Mouse (Mus musculus) c-Kit-negative CD71-positive TER-119-positive erythroid progenitor cells, embryonic 14.5 days (primary cell): ENCODE data around the gene Prkag2.

Experiments
- DNase-seq: peaks from one replicate; pipeline ENCODE4 v3.0.0-alpha.2; 2013; ENCODE audit warnings: low read depth, low spot score

The Prkag2 gene

DNA sequence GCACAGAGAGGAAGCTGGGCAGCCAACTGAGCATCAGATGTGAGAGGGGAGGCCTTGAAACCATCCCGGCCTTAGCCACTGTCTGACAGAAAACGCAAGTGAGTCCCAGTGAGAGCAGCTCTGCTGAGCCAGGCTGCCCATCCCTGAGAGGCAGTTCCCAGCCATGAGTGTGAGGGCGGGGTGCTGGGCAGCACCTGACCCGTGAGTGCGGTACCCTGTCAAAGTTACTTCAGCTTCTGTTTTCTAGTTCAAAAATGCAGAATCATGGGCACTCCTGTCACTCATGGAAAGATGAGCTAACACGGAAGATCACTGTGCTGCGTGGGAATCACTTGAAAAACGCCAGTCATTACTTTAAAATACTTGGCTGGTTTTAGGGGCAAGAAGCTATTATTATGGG lies 49.6 kb downstream of the Prkag2 start:
- no peak for DNase-seq

DNA sequence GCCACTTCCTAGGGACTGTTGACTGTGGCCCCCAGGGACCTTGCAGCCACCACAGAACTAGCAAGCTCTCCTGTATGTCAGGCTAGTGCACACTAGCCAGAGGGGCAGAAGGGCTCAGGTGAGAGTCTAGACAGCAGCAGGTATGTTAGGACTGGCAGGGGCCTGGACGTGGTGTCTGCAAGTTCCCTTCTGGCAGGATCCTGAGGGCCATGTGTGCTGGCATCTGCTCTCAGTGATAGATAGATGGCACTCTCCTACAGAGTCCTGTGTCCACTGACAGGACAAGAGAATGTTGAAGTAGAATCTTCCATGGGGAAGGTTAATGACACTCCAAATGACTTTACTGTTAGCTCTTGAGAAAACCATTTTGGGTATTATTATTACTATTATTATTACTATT lies 52.8 kb downstream of the Prkag2 start:
- DNase-seq: no peak

DNA sequence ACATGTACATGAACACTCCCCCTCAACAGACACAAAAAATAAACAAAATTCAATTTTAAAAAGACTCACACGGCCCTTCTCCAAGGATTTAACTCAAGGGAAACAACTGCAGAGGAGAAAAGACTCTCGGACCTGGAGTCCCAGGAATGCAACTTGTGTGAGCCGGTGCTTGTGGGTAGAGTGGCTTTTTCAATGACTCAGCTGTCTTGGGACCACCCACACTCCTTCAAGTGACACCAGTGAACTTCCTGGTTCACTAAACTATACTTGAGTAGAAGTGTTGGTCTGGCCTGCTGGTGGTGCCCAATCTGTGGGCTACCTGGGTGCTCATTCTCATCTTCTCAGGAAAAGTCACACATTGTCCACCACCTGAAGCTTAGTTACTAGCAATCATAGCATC lies 53.7 kb downstream of the Prkag2 start:
- DNase-seq: no peak

DNA sequence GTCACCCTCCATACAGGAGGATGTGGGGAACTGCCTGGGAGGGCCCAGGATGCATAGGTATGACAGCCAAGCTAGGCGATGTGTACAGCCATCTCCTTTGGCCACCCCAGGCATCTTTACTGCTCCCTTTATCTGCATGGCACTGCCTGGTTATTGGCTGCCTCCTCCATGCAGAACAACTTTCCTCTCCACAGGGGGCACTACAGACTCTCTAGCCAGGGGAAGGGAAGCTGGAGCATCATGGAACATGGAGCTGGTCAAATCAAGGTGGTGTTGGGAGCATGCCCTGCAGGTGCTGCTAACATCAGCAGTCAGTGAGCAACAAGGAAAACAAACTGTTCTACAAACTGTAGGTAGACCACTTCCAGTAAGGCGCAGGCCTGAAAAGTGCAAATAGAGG lies 56.4 kb downstream of the Prkag2 start:
- DNase-seq: no peak

DNA sequence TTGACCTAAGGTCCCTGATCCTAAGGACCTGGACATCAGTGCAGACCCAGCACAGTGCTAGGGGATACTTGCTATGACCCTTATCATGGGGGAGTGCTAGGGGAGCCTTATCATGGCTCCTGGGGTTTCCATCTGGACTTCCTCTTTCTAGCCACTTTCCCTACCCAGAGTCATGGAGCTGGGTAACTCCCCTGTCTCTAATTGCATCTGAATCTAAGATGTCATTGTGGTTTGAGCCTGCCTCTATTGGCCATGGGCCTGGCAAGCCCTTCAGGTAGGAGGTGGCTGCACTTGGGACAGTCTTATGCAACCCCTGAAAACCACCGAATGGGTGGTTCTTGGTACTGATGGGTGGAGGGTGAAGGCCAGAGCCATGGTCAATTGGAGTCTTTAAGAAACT lies 58.5 kb downstream of the Prkag2 start:
- DNase-seq: no peak

DNA sequence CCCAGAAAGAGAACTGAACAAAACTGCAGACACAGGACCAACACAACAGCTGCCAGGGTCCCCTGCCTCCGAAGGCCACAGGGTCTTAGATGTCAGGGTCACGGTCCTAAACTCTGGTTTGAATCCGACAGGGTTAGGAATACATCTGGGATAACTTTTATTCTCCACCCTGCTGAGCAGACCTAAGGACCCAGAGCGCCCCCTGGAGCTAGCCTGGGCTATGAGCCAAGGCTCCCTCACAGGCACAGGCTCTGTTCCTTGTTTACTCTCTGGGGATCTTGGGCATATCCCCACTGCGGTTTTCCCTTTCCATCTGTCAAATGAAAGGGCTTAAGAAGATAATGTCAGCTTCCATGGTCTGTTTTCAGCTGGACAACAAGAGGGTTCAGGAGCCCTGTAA lies 59.1 kb downstream of the Prkag2 start:
- no peak for DNase-seq

DNA sequence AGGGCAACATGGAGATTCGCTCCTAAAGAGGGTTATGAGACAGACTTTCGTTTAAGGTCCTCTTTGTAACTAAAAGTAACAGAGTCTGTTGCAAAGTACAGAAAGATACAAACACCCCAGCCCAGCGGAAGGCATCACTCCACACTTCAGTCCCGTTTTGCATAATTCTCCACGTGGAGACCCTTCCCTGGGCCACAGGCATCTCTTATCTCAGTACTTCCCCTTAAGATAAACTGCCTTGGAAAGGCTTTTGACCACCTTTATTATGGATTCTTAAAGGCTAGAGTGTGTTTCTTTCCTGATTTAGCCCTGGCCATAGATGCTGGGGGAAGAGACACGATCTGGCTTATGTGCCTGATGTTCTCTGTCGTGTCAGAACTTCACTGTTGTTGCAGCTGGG lies 59.5 kb downstream of the Prkag2 start:
- DNase-seq: no peak

DNA sequence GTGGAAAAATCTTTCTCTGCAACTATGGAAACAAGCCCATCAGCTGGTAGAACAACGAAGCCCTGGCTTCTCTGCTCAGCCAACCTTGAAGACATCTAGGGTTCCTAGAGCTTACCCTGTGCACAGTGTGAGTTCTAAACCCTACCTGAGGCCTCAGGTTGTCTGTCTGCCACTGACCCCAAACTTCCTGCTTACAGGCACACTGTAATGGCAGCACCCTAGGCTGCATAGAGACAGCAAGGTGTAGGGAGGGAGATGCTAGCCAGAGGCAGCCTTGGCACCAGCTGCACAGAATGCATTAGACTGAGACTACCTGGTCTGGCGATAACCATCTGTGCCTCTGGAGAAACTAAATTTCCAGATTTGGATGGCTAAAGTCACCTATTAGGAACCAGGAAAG lies 61.6 kb downstream of the Prkag2 start:
- no peak for DNase-seq

DNA sequence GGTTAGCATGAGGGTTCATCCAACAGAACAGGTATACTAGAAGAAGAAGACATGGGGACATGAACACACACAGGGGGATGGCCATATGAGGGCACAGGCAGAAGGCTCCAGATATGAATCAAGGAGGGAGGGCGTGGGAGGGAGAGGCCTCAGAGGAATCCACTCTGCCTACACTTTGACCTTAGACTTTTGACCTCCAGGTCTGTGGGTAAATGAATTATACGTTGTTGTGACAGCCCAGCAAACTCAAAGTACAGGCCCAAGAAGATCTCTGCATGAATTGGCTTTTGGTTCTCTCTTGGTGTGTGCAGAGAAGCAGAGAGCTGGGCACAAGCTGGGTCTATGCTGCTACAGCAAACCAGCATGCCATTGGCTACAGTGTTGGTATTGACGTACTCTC lies 65.1 kb downstream of the Prkag2 start:
- no peak for DNase-seq

DNA sequence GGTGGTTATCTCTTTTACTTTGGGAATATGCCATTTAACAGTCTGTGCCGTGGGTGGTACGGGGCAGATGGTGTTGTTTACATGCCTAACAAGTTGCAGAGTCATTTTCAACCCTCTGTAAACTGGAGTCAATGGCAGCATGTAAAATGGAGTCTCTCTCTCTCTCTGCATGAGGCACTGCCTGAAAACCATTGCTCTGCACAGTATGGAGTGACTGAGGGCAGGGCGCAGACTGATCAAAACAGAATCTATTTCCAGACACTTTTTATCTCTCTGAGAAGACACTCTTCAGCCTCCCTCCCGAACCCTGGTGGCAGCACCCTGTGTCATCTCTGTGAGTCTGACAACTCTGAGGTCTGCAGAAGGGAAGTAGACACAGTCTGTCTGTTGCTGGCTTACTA lies 69.0 kb downstream of the Prkag2 start:
- DNase-seq: no peak

DNA sequence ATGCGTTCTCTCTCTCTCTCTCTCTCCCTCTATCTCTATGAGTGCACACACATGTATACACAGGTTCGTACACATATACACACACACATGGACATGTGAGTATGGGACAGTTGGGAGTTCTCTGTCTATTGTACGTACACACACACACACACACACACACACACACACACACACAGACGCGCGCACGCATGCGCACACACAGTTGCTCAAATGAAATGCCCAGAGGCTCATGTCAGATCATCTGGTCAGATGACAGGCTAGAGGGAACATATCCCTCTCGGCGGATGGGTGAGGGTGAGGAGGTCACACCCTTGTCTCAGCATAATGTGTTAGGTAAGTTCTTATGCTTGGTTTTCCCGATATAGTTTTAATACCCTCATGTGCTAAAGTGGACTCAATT lies 69.4 kb downstream of the Prkag2 start:
- no peak for DNase-seq

DNA sequence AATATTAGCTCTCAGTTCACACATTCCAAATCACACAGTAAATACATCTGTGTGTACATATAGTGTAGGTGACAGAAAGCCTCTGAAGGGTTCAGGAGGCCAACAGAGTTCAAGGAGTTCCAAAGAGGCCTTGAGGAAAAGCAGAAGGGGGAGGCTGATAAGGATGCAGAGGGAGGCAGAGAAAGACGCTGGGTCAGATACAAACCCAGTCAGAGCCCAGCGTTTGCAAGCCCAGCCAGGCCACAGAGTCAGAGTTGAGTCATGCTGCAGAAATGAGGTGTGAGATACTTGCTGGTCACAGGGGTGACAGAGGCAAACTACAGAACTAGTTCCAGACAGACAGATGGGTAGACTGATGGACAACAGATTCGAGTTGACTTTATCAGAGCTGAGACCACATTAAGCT lies 70.2 kb downstream of the Prkag2 start:
- DNase-seq: no peak

DNA sequence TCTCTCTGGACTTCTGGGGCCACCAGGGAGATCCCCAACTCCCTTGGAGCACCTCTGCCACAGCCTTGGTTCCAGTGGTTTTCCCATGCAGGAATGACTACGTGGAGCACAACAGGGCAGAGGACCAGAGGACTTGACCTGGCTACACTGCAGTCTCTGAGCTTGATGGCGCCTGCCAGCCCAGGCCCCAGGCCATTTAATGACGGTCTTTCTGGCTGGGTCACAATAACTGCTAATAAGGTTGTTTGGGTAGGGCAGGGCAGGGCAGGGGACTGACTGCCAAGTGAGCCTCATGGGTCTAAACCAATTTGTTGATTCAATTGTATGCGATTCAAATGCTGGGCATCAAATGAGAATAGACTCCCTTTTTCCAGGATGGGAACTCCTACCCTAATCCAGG lies 72.8 kb downstream of the Prkag2 start:
- no peak for DNase-seq

DNA sequence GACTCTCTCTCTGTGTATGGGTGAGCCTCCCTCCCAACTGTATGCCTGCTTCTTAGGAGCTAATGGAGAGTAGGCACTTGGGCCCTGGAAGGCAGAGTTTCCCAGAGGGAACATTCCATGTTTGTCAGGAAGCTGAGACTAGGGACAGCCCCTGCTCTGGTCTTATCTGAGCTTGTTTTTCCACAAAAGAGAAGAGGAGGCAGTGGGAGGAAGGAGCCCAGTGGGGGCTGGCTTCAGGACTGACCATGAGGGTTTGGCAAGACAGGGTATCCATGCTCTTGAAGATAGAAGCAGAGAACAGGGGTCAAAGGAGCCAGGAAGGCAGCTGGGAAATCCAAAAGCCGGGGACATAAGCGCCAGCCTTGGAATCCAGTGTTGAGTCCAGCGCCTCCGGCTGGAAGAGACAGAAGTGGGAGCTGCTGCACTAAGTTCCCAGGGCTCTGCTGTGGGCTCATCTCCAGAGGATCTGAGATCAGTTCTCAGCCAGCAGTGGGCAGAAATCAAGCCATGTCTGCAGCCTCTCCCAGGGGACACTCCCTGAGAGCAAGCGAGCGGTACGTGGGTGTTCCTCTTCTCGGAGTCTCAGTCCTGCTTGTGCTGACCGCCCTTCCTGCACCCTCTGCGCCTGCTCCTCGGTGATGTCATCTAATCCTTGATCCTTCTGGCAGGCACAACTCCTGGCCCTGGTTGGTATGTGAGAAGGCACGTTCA lies 75.0 kb downstream of the Prkag2 start:
- no peak for DNase-seq

DNA sequence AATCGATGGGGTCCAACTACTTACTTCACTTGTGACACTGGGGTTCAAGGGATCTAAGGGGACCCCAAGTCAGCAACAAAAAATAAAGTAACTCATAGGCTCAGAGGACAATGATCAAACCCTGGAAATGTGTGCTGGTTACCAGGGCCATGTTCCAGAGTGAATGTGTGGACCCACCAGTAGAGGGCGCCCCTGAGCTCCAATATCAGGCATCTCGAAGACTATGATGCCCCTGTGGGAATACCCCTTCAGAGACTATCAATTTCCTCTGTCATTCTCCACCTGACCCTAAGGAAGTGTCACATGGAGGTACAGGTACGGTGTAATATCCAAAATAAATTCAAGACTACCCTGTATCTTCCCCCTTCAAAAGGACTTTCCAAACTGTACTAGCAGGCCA lies 77.5 kb downstream of the Prkag2 start:
- DNase-seq: peak; percentile 6

DNA sequence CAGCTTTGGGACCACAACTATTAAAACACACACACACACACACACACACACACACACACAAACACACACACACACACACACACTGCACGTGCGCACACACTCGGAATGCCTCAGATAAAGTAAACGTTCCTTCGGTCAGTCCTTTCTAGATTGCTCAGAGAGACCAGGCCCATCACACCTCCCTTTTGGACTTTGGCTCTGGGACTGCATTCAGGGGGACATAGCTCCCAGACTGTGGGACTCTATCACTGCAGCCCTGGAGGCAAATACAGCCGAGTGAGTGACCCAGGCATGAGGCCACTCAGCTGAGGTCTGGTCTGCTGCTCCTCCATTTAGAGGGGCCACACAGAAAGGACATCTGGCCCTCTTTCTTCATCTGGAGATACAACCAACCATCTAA lies 81.2 kb downstream of the Prkag2 start:
- no peak for DNase-seq

DNA sequence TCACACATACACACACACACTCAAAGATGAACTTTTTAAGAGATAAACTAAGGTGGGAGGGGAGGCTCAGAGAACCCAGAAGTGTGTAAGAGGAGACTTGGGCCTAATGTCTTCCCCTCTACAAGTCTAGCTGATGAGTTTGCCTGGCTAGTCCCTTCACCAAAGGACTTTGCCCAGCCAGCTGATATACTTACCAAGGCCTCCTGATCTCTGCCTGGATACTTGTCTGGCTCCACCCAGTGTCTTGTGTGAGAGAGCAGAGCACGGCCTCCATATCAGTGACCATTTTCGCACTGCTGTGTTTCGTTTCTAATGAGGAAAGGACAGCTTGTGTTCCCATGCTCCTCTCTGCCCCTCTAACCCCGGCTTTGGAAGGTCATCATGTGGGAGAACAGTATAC lies 88.3 kb downstream of the Prkag2 start:
- no peak for DNase-seq

DNA sequence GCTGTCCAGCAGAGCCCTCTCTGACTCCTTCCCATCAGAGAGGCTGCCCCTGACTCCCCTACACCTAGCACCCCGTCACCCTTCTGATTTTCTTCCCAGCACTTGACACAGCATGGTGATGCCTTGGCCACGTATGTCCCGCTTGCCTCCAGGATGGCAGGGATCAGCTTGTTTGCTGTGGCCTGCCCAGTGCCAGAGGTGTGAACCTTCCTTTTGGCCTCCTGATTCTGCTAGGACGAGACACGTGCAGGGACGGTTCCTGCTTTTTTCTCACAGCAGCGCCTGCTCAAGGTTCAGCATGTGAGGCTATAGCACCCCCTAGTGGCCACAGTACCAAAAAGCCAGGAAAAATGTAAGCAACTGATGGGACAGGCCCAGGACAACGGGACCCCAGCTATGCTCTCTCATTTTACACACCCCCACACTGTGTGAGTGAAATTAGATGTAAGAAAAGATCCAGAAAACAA lies 89.4 kb downstream of the Prkag2 start:
- DNase-seq: peak; percentile 48

DNA sequence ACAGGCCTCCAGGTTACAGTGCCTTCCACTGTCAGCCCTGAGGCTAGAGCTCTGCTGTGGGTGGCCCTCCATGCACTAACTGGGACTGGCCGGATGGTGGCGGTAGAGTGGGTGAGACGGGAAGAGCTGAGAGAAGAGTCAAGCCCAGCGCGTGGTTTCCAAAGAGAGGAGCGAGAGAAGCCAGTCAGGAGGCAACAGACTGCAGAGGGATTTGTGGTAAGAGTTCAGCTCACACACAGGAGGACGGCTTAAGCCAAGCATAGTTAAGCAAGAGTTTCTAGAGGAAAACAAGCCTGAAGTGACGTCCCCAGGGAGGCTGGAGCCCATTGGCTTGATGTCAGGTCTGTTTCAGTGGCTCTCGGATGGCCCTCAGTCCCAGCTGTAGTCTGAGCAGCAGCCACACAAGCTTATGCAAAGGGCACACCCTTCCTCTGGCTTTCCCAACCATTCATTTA lies 90.0 kb downstream of the Prkag2 start:
- peak; percentile 15 for DNase-seq

DNA sequence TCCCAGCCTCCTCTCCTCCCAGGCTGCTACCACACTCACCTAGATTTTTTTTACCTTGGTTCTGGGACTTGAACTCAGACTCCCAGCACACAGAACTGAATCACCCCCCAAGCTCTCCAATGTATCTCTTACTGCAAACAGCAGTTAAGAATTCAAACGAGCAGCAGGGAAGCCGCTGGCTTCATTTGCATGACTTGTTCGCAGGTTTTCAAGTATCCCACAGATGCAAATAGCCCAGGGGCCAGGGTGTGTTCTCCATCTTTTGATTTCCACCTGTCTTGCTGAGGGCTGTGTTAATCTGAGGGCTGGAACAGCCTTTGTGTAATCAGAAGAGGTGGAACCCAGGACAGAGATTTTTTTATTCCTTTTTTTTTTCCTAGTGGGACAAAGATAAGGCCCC lies 90.7 kb downstream of the Prkag2 start:
- DNase-seq: no peak

DNA sequence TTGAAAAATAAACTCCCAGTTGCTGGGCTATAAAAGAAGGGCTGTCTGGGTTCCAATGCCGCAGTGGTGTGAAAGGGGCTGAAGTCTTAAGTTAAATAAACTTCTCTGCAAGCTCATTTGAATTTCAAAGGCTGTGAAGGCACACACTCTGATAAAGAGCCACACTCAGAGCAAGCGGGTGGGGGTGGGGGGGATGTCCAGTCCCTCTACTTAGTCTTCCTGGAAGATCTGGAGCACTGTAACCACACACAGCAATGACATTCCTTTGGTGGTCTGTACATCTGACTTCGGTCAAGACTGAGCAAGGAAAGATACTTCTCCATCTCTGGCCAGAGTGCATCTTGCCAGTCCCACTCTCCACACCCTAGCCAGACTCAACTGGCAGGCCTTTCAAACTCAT lies 91.5 kb downstream of the Prkag2 start:
- DNase-seq: no peak

DNA sequence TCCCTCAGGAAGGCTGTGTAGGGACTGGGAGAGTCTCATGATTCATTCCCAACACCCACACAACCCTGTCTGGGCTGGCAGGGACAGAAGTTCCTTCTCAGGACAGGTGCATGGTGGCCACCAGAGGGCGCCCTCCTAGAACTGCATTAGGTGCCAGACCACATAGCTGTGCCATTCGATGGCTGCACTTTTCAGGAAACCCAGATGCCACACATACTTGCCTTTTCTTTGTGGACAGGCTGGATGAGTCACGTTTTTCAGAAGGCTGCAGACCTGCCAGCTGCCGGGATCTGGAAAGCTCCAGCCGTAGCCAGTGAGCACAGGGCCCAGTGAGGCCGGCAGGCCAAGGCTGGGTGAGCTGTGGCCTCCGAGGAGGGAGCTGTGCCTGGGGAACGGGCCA lies 93.6 kb downstream of the Prkag2 start:
- peak; percentile 34 for DNase-seq

DNA sequence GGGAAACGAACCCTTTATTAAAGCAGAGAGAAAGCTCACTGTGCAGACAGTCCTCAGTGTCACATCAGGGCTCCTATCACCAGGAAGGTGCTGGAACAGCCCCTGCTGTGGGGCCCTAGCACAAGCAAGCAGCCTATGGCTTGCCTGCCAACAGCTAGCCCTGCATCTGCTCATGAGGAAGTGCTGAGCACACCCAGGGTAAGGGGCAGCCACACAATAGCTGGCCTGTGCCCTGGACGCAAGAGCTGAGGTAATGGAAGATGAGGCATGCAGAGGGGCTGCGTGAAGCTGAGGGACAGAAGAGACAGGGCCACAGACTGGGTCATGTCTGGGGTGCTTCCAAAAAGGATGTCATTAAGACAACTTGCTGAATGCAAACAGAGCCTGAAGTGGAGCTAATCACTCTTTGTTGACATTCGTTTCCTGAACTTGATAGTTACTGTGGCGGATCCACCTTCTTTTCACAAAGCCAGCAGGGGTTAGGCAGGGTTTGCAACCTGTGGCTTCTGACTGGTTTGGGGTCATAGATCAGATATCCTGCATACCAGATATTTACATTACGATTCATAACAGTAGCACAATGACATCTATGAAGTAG lies 94.8 kb downstream of the Prkag2 start:
- DNase-seq: no peak

DNA sequence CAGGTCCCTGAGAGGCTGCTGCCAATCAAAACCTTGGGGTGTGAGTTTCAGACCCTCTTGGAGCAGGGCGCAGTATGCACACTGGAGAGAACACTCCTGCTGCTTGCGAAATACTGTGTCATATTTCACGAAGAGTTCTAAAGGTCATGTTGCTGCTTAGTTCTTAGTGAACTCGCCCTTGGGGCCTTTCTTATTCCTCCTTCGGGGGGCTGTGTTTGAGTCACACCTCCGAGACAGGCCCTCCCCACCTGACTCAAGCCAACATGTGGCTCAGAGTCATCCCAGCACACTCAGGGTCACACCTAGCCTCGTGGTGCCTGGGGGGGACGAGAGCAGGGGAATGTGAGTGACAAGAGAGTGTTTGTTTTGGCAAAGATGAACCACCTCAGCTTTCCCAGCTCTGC lies 99.0 kb downstream of the Prkag2 start:
- no peak for DNase-seq
